Mouse (Mus musculus) myocyte (in vitro differentiated cells): ENCODE data around the gene Crym.

Experiments used
- POLR2A ChIP-seq: IDR thresholded peaks from one replicate; pipeline ENCODE4 v1.6.1; 2011; ENCODE audit warnings: low read depth, mild to moderate bottlenecking, control low read depth, moderate library complexity; ENCODE audit not compliant: insufficient read length
- TCF3 ChIP-seq: IDR thresholded peaks from one replicate; pipeline ENCODE4 v1.6.1; 2011; ENCODE audit warnings: low read depth, control low read depth; ENCODE audit not compliant: insufficient read length

- TF ChIP-seq POLR2A (no peak), TCF3 (no peak)
These were observed 19.0 kb downstream of the Crym start for GRCm38 (mm10) chr7:120182891-120183290.
